Mouse (Mus musculus): ENCODE results near the gene Kdm6a. TPM values are rescaled to one million over a fixed set of nuclear protein-coding genes. Genes with fewer than 3 reads are reported as not detected.

Kdm6a gene
- polyA plus RNA-seq, 1 experiment from 2014 or later: 17.3 TPM

GRCm38 (mm10) chrX:18187203-18187602, 24.8 kb downstream of the Kdm6a start:
- ATAC-seq: no peak
- Histone ChIP-seq H3K9ac (no peak overlapping the region), H3K4me3 (replicated peaks) (no peak overlapping the region), H3K36me3 (no peaks in the 10 kb centered on the region), H3K4me2 (replicated peaks) (no peak overlapping the region), H3K27me3 (replicated peaks) (no peaks in the 10 kb centered on the region), H3K27ac (no peak overlapping the region), H3K4me1 (replicated peaks) (no peaks in the 10 kb centered on the region), H3K9me3 (no peaks in the 10 kb centered on the region)

- Histone ChIP-seq H3K27ac (no peak overlapping the region), H3K9me3 (no peaks in the 10 kb centered on the region), H3K4me1 (replicated peaks) (no peaks in the 10 kb centered on the region), H3K4me2 (replicated peaks) (no peak overlapping the region), H3K36me3 (no peaks in the 10 kb centered on the region), H3K4me3 (replicated peaks) (no peak overlapping the region), H3K9ac (no peak overlapping the region), H3K27me3 (replicated peaks) (no peaks in the 10 kb centered on the region)
- no peak for ATAC-seq
- 84% methylated on average over 2 of the region's 2 CpGs for WGBS
These were observed 25.9 kb downstream of the Kdm6a start for GRCm38 (mm10) chrX:18188293-18188692.

GRCm38 (mm10) chrX:18239572-18239971, 77.2 kb downstream of the Kdm6a start:
- H3K4me1 ChIP-seq (replicated peaks): no peaks in the 10 kb centered on the region
- H3K9ac ChIP-seq: no peak overlapping the region
- ATAC-seq: no peak
- no peaks in the 10 kb centered on the region for H3K27me3 ChIP-seq (replicated peaks)
- H3K9me3 ChIP-seq: no peaks in the 10 kb centered on the region
- H3K4me3 ChIP-seq (replicated peaks): no peak overlapping the region
- WGBS: 76% methylated on average over 1 of the region's 1 CpGs
- no peak overlapping the region for H3K4me2 ChIP-seq (replicated peaks)
- no peak overlapping the region for H3K27ac ChIP-seq
- no peaks in the 10 kb centered on the region for H3K36me3 ChIP-seq

GRCm38 (mm10) chrX:18250621-18251020, 88.2 kb downstream of the Kdm6a start:
- WGBS: 95% methylated on average over 4 of the region's 4 CpGs
- no peaks in the 10 kb centered on the region for H3K9me3 ChIP-seq

GRCm38 (mm10) chrX:18254767-18255166, 92.4 kb downstream of the Kdm6a start:
- Histone ChIP-seq H3K9ac (no peak overlapping the region), H3K9me3 (no peaks in the 10 kb centered on the region), H3K4me1 (replicated peaks) (no peaks in the 10 kb centered on the region), H3K27me3 (replicated peaks) (no peaks in the 10 kb centered on the region), H3K4me2 (replicated peaks) (no peak overlapping the region), H3K4me3 (replicated peaks) (no peak overlapping the region), H3K27ac (no peak overlapping the region), H3K36me3 (0 out of 2 replicates have a peak, but pooled peaks cover 3% of the 10 kb centered on the region)
- WGBS: 43% methylated on average over 4 of the region's 4 CpGs
- ATAC-seq: no peak; the same call in 1 of the 2 replicates

More at GRCm38 (mm10) chrX:18250621-18251020, 88.2 kb downstream of the Kdm6a start:
- ATAC-seq: no peak
- H3K36me3 ChIP-seq: 0 out of 2 replicates have a peak, but pooled peaks cover 3% of the 10 kb centered on the region
- H3K9ac ChIP-seq: no peak overlapping the region
- no peak overlapping the region for H3K4me2 ChIP-seq (replicated peaks)
- H3K27ac ChIP-seq: no peak overlapping the region
- H3K4me3 ChIP-seq (replicated peaks): no peak overlapping the region
- no peaks in the 10 kb centered on the region for H3K27me3 ChIP-seq (replicated peaks)
- no peaks in the 10 kb centered on the region for H3K4me1 ChIP-seq (replicated peaks)

- Histone ChIP-seq H3K9me3 (no peaks in the 10 kb centered on the region), H3K4me1 (replicated peaks) (no peaks in the 10 kb centered on the region), H3K27me3 (replicated peaks) (no peaks in the 10 kb centered on the region), H3K4me3 (replicated peaks) (no peak overlapping the region), H3K4me2 (replicated peaks) (no peak overlapping the region), H3K36me3 (no peaks in the 10 kb centered on the region), H3K27ac (no peak overlapping the region), H3K9ac (no peak overlapping the region)
- WGBS: 91% methylated on average over 8 of the region's 8 CpGs
- ATAC-seq: no peak
These were observed 95.9 kb downstream of the Kdm6a start for GRCm38 (mm10) chrX:18258238-18258809.

- Histone ChIP-seq H3K9me3 (no peaks in the 10 kb centered on the region), H3K4me2 (replicated peaks) (no peak overlapping the region), H3K36me3 (no peaks in the 10 kb centered on the region), H3K27me3 (replicated peaks) (no peaks in the 10 kb centered on the region), H3K9ac (no peak overlapping the region), H3K4me3 (replicated peaks) (no peak overlapping the region), H3K4me1 (replicated peaks) (no peaks in the 10 kb centered on the region), H3K27ac (no peak overlapping the region)
- ATAC-seq: no peak
- WGBS: 91% methylated on average over 5 of the region's 5 CpGs
These were observed 116.2 kb downstream of the Kdm6a start for GRCm38 (mm10) chrX:18278561-18278960.

- Histone ChIP-seq H3K4me3 (replicated peaks) (no peak overlapping the region), H3K27ac (no peak overlapping the region), H3K27me3 (replicated peaks) (no peaks in the 10 kb centered on the region), H3K36me3 (no peaks in the 10 kb centered on the region), H3K4me2 (replicated peaks) (no peak overlapping the region), H3K9me3 (no peaks in the 10 kb centered on the region), H3K4me1 (replicated peaks) (no peaks in the 10 kb centered on the region), H3K9ac (no peak overlapping the region)
- no peak for ATAC-seq
These were observed 117.8 kb downstream of the Kdm6a start for GRCm38 (mm10) chrX:18280134-18280533.

Other genes starting within 250 kb of the Kdm6a start
- gene Dusp21, start 16.7 kb upstream of the Kdm6a start, polyA plus RNA-seq (2015; fragmentation: Nextera tagmentation; extraction: Ambion mirVana): not detected in 2 replicates

Measured in intestine, embryonic 15.5 days (tissue).